Mouse (Mus musculus): ENCODE measurements around the gene 4932429P05Rik. TPM values are rescaled to one million over a fixed set of nuclear protein-coding genes. Genes with fewer than 3 reads are reported as not detected.

4932429P05Rik gene
- not detected in 2 replicates for polyA plus RNA-seq (2015; fragmentation: Nextera tagmentation; extraction: Ambion mirVana)

DNA sequence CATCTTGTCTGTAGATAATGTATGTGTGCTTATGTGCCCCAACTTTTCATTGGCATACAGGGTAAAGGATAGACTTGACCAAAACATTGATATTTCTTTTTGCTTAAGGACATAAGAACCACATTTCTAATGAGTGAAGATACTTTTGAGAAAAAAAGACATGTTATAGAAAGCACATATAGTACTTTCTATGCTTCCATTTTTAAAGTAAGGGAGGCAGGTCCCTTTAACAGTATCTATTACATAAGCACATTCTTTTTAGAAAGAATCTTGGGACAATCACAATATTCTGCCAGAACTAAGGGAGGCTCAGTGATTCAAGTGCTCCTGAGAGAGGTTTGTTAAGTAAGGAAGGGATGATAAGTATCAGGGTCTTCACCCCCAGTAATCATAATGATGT, at the start of gene 4932429P05Rik:
4932429P05Rik (plus strand) TSS at position 301 of the 400 bp plus-strand sequence.
- Histone ChIP-seq H3K4me2 (no peak within 1 kb of the TSS), H3K4me1 (no peaks in the 10 kb centered on the region), H3K4me3 (no peak within 1 kb of the TSS), H3K9me3 (no peaks in the 10 kb centered on the region), H3K9ac (no peak within 1 kb of the TSS), H3K27ac (no peak within 1 kb of the TSS), H3K36me3 (no peaks in the 10 kb centered on the region), H3K27me3 (no peaks in the 10 kb centered on the region)
- no peak for ATAC-seq (ENCODE audit: borderline replicate concordance, extremely low read depth, low FRiP score, low TSS enrichment)

Other genes starting within 250 kb of the 4932429P05Rik start
- gene 4930415L06Rik, start 180.6 kb downstream of the 4932429P05Rik start, polyA plus RNA-seq (2015; fragmentation: Nextera tagmentation; extraction: Ambion mirVana), result not detected in 2 replicates

Data from lung, embryonic 15.5 days (tissue).